Mouse (Mus musculus) hindbrain, embryonic 13.5 days (tissue): ENCODE results near the gene Arfgef3. TPM values are rescaled to one million over a fixed set of nuclear protein-coding genes. Genes with fewer than 3 reads are reported as not detected.

Experiments used
- ATAC-seq: fragments of 200-750 bp; cut with Nextera tagmentation; 2 replicates; pipeline ENCODE4 v1.8.0; 2017; ENCODE audit warnings: moderate TSS enrichment; ENCODE audit not compliant: low FRiP score
- H3K27ac ChIP-seq: fragments of 300-500 bp; sonication (generic); 2 replicates; pipeline ENCODE4 v1.5.1; 2015; ENCODE audit warnings: inconsistent platforms, mild to moderate bottlenecking, moderate library complexity
- H3K27me3 ChIP-seq: fragments of 300-500 bp; sonication (generic); 2 replicates; pipeline ENCODE4 v1.6.1; 2015; ENCODE audit warnings: mild to moderate bottlenecking, inconsistent platforms
- H3K36me3 ChIP-seq: fragments of 300-500 bp; sonication (generic); 2 replicates; pipeline ENCODE4 v1.6.1; 2015; ENCODE audit warnings: mild to moderate bottlenecking, inconsistent platforms
- H3K4me1 ChIP-seq: fragments of 300-500 bp; sonication (generic); replicated peaks from 2 replicates; pipeline ENCODE4 v1.6.1; 2015; ENCODE audit warnings: inconsistent platforms
- H3K4me2 ChIP-seq: fragments of 300-500 bp; sonication (generic); 2 replicates; pipeline ENCODE4 v1.6.1; 2015; ENCODE audit warnings: inconsistent platforms, mild to moderate bottlenecking, moderate library complexity
- H3K4me3 ChIP-seq: fragments of 300-500 bp; sonication (generic); 2 replicates; pipeline ENCODE4 v1.5.1; 2015; ENCODE audit warnings: mild to moderate bottlenecking, inconsistent platforms
- H3K9ac ChIP-seq: fragments of 300-500 bp; sonication (generic); 2 replicates; pipeline ENCODE4 v1.6.1; 2015; ENCODE audit warnings: mild to moderate bottlenecking, inconsistent platforms
- H3K9me3 ChIP-seq: fragments of 300-500 bp; sonication (generic); 2 replicates; pipeline ENCODE4 v1.6.1; 2016; ENCODE audit warnings: inconsistent platforms
- WGBS: fragments of 180-500 bp; shearing (Covaris S2); methylation state at CpG from one replicate; pipeline ENCODE4 v1.1.7; 2015; 5-methylcytosine and 5-hydroxymethylcytosine counted together
- polyA plus RNA-seq: library from polyadenylated mRNA; unstranded; fragments of >200 nt; fragmentation: Nextera tagmentation; extraction: Ambion mirVana; gene quantifications from 2 replicates; pipeline ENCODE4 v1.2.1, GENCODE M21; 2015

Gene Arfgef3
- polyA plus RNA-seq, 1 experiment from 2014 or later = 5.1 TPM

- Histone ChIP-seq H3K9ac (no peak overlapping the region), H3K27ac (no peak overlapping the region), H3K27me3 (no peaks in the 10 kb centered on the region), H3K9me3 (0 out of 2 replicates have a peak, but pooled peaks cover 6% of the 10 kb centered on the region), H3K4me3 (no peak overlapping the region), H3K36me3 (peaks cover 29% of the 10 kb centered on the region), H3K4me1 (peaks cover 10% of the 10 kb centered on the region; the same call in 1 of the 2 replicates), H3K4me2 (no peak overlapping the region)
- WGBS = 87% methylated on average over 4 of the region's 4 CpGs
- ATAC-seq = no peak
Observed at GRCm38 (mm10) chr10:18678836-18679235, 64.9 kb downstream of the Arfgef3 start.

GRCm38 (mm10) chr10:18664794-18665193, 79.0 kb downstream of the Arfgef3 start:
- WGBS = 95% methylated on average over 11 of the region's 11 CpGs
- Histone ChIP-seq H3K4me3 (no peak overlapping the region), H3K27me3 (no peaks in the 10 kb centered on the region), H3K9ac (no peak overlapping the region), H3K9me3 (no peaks in the 10 kb centered on the region; the same call in 1 of the 2 replicates), H3K4me2 (no peak overlapping the region), H3K36me3 (peaks cover 9% of the 10 kb centered on the region), H3K4me1 (no peaks in the 10 kb centered on the region), H3K27ac (no peak overlapping the region)
- no peak for ATAC-seq

- Histone ChIP-seq H3K9ac (no peak overlapping the region), H3K27me3 (no peaks in the 10 kb centered on the region), H3K4me2 (no peak overlapping the region), H3K27ac (no peak overlapping the region), H3K9me3 (no peaks in the 10 kb centered on the region; the same call in 1 of the 2 replicates), H3K4me3 (no peak overlapping the region), H3K36me3 (peaks cover 14% of the 10 kb centered on the region), H3K4me1 (no peaks in the 10 kb centered on the region)
- 96% methylated on average over 2 of the region's 2 CpGs for WGBS
- ATAC-seq = no peak
Observed at GRCm38 (mm10) chr10:18664016-18664415, 79.7 kb downstream of the Arfgef3 start.

- no peak overlapping the region for H3K4me2 ChIP-seq
- no peak for ATAC-seq
- no peaks in the 10 kb centered on the region for H3K27me3 ChIP-seq
- peaks cover 22% of the 10 kb centered on the region for H3K36me3 ChIP-seq
- H3K9ac ChIP-seq = no peak overlapping the region
- no peak overlapping the region for H3K4me3 ChIP-seq
- H3K27ac ChIP-seq = no peak overlapping the region
- no peaks in the 10 kb centered on the region; the same call in 1 of the 2 replicates for H3K9me3 ChIP-seq
- H3K4me1 ChIP-seq = no peaks in the 10 kb centered on the region
- WGBS = 69% methylated on average over 1 of the region's 1 CpGs
Observed at GRCm38 (mm10) chr10:18661606-18662220, 82.0 kb downstream of the Arfgef3 start.

- Histone ChIP-seq H3K9ac (no peak overlapping the region), H3K4me2 (no peak overlapping the region), H3K4me1 (no peaks in the 10 kb centered on the region), H3K27ac (no peak overlapping the region), H3K27me3 (no peaks in the 10 kb centered on the region), H3K4me3 (no peak overlapping the region), H3K36me3 (peaks cover 25% of the 10 kb centered on the region), H3K9me3 (no peaks in the 10 kb centered on the region; the same call in 1 of the 2 replicates)
- no peak for ATAC-seq
- WGBS = 89% methylated on average over 2 of the region's 2 CpGs
Observed at GRCm38 (mm10) chr10:18660998-18661397, 82.8 kb downstream of the Arfgef3 start.

GRCm38 (mm10) chr10:18657588-18657987, 86.2 kb downstream of the Arfgef3 start:
- H3K9me3 ChIP-seq = no peaks in the 10 kb centered on the region; the same call in 1 of the 2 replicates
- H3K27ac ChIP-seq = no peak overlapping the region
- H3K9ac ChIP-seq = no peak overlapping the region
- H3K4me3 ChIP-seq = no peak overlapping the region
- H3K4me1 ChIP-seq = no peaks in the 10 kb centered on the region
- H3K36me3 ChIP-seq = peaks cover 36% of the 10 kb centered on the region
- no peak overlapping the region for H3K4me2 ChIP-seq
- no peak for ATAC-seq
- WGBS = 95% methylated on average over 1 of the region's 1 CpGs
- no peaks in the 10 kb centered on the region for H3K27me3 ChIP-seq

- Histone ChIP-seq H3K4me2 (no peak overlapping the region), H3K9me3 (no peaks in the 10 kb centered on the region), H3K27me3 (no peaks in the 10 kb centered on the region), H3K9ac (no peak overlapping the region), H3K4me3 (no peak overlapping the region), H3K4me1 (peaks cover under 1% of the 10 kb centered on the region; the same call in 1 of the 2 replicates), H3K36me3 (peaks cover 24% of the 10 kb centered on the region), H3K27ac (no peak overlapping the region)
- 76% methylated on average over 1 of the region's 1 CpGs for WGBS
- ATAC-seq = no peak
Observed at GRCm38 (mm10) chr10:18647069-18647468, 96.7 kb downstream of the Arfgef3 start.

GRCm38 (mm10) chr10:18646035-18646434, 97.7 kb downstream of the Arfgef3 start:
- Histone ChIP-seq H3K27ac (no peak overlapping the region), H3K4me1 (peaks cover 5% of the 10 kb centered on the region), H3K27me3 (no peaks in the 10 kb centered on the region), H3K4me3 (no peak overlapping the region), H3K4me2 (no peak overlapping the region), H3K9me3 (no peaks in the 10 kb centered on the region), H3K9ac (no peak overlapping the region), H3K36me3 (peaks cover 18% of the 10 kb centered on the region)
- 93% methylated on average over 10 of the region's 10 CpGs for WGBS
- ATAC-seq = no peak

GRCm38 (mm10) chr10:18644346-18644745, 99.4 kb downstream of the Arfgef3 start:
- ATAC-seq = no peak
- H3K4me1 ChIP-seq = peaks cover 5% of the 10 kb centered on the region
- peaks cover 22% of the 10 kb centered on the region for H3K36me3 ChIP-seq
- H3K9me3 ChIP-seq = no peaks in the 10 kb centered on the region
- WGBS = 96% methylated on average over 1 of the region's 1 CpGs
- H3K27me3 ChIP-seq = no peaks in the 10 kb centered on the region
- no peak overlapping the region for H3K4me2 ChIP-seq
- H3K27ac ChIP-seq = no peak overlapping the region
- H3K4me3 ChIP-seq = no peak overlapping the region
- no peak overlapping the region for H3K9ac ChIP-seq

GRCm38 (mm10) chr10:18643506-18643905, 100.2 kb downstream of the Arfgef3 start:
- Histone ChIP-seq H3K4me1 (peaks cover 5% of the 10 kb centered on the region), H3K27me3 (no peaks in the 10 kb centered on the region), H3K9me3 (no peaks in the 10 kb centered on the region), H3K9ac (no peak overlapping the region), H3K36me3 (peaks cover 22% of the 10 kb centered on the region), H3K27ac (no peak overlapping the region), H3K4me2 (no peak overlapping the region), H3K4me3 (no peak overlapping the region)
- no peak for ATAC-seq
- WGBS = 79% methylated on average over 3 of the region's 3 CpGs

- no peaks in the 10 kb centered on the region for H3K27me3 ChIP-seq
- ATAC-seq = no peak
- no peak overlapping the region for H3K27ac ChIP-seq
- H3K4me1 ChIP-seq = peaks cover 5% of the 10 kb centered on the region
- H3K4me2 ChIP-seq = no peak overlapping the region
- H3K36me3 ChIP-seq = peaks cover 22% of the 10 kb centered on the region
- H3K4me3 ChIP-seq = no peak overlapping the region
- H3K9me3 ChIP-seq = no peaks in the 10 kb centered on the region
- H3K9ac ChIP-seq = no peak overlapping the region
- 68% methylated on average over 5 of the region's 5 CpGs for WGBS
Observed at GRCm38 (mm10) chr10:18642854-18643253, 100.9 kb downstream of the Arfgef3 start.

- no peak overlapping the region for H3K4me2 ChIP-seq
- H3K27ac ChIP-seq = no peak overlapping the region
- no peak overlapping the region for H3K9ac ChIP-seq
- peaks cover 7% of the 10 kb centered on the region; the same call in 1 of the 2 replicates for H3K36me3 ChIP-seq
- no peaks in the 10 kb centered on the region for H3K9me3 ChIP-seq
- ATAC-seq = no peak
- H3K4me1 ChIP-seq = peaks cover 5% of the 10 kb centered on the region
- WGBS = 83% methylated on average over 5 of the region's 5 CpGs
- no peaks in the 10 kb centered on the region for H3K27me3 ChIP-seq
- H3K4me3 ChIP-seq = no peak overlapping the region
Observed at GRCm38 (mm10) chr10:18640596-18640995, 103.2 kb downstream of the Arfgef3 start.

GRCm38 (mm10) chr10:18635450-18635849, 108.3 kb downstream of the Arfgef3 start:
- Histone ChIP-seq H3K9me3 (no peaks in the 10 kb centered on the region), H3K27ac (no peak overlapping the region), H3K4me1 (no peaks in the 10 kb centered on the region), H3K4me2 (no peak overlapping the region), H3K9ac (no peak overlapping the region), H3K27me3 (no peaks in the 10 kb centered on the region), H3K36me3 (peaks cover 14% of the 10 kb centered on the region; the same call in 1 of the 2 replicates), H3K4me3 (no peak overlapping the region)
- WGBS = 93% methylated on average over 9 of the region's 9 CpGs
- ATAC-seq = peak; percentile 21; the same call in 1 of the 2 replicates
